Mouse (Mus musculus): ENCODE data around the gene Ctsz. TPM values are rescaled to one million over a fixed set of nuclear protein-coding genes. Genes with fewer than 3 reads are reported as not detected.

The Ctsz gene
- polyA plus RNA-seq, 1 experiment = 188 TPM

DNA sequence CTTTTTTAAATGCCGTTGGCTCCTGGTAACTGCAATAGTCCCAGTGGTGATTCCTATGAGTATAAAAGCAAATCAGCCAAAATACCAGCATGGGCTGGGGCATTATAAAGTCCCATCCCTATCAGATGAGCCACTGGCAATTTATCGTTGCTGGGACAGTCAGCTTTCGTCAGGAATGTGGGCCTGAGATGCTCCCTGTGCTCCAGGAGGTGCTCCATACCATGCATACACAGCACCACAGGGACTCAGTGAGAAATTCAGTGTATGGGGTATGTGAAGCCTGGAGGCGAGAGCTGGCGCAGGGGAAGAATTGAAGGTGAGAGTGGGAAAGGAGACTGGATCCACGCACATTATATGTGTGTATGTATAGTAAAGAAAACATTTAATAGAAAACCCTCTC lies 41.0 kb downstream of the Ctsz start:
- no peaks in the 10 kb centered on the region for H3K36me3 ChIP-seq (ENCODE audit: control insufficient read depth, insufficient read depth)
- TF ChIP-seq FOSL1 (IDR thresholded peaks at IDR 0.05; ENCODE audit: insufficient read depth, low read length, poor library complexity, severe bottlenecking) = no peak
- TF ChIP-seq CEBPB (IDR thresholded peaks at IDR 0.05; ENCODE audit: low read depth) = no peak
- no peak for TF ChIP-seq USF1 (IDR thresholded peaks at IDR 0.05; ENCODE audit: low read depth)
- TF ChIP-seq MYOG (IDR thresholded peaks at IDR 0.05; ENCODE audit: control insufficient read depth, extremely low read depth, insufficient read length) = no peak
- TF ChIP-seq CTCF (IDR thresholded peaks at IDR 0.05; ENCODE audit: control insufficient read depth, insufficient read depth, insufficient read length) = no peak
- TF ChIP-seq MYOD1 (IDR thresholded peaks at IDR 0.05; ENCODE audit: control insufficient read depth, insufficient read length, low read depth) = no peak
- no peak for TF ChIP-seq MAX (IDR thresholded peaks at IDR 0.05)
- H3K79me3 ChIP-seq (ENCODE audit: low read depth) = no peaks in the 10 kb centered on the region
- no peak overlapping the region for H3K4me3 ChIP-seq (ENCODE audit: insufficient read depth, poor library complexity, severe bottlenecking)
- no peaks in the 10 kb centered on the region for H3K79me2 ChIP-seq (ENCODE audit: control insufficient read depth, insufficient read depth)
- H3ac ChIP-seq (ENCODE audit: control insufficient read depth, insufficient read length, low read depth) = no peak overlapping the region
- no peaks in the 10 kb centered on the region for H3K27me3 ChIP-seq (ENCODE audit: control insufficient read depth, insufficient read depth, insufficient read length)

DNA sequence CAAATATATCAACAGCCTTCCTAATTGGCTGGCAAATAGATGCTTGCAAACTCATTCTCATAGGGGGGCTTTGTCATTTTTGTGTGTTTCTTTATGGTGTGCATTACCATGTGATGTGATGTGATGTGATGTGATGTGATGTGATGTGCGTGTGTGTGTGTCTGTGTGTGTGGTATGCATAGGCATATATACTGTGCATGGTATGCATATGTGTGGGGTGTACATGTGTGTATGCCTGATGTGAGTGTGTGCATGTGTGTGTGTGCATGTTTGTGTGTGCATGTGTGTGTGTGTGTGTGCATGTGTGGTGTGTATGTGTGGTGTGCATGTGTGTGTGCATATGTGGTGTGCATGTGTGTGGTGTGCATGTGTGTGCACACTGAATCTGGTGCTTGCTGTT lies 41.8 kb downstream of the Ctsz start:
- no peak for TF ChIP-seq CEBPB (IDR thresholded peaks at IDR 0.05; ENCODE audit: low read depth)
- TF ChIP-seq MYOG (IDR thresholded peaks at IDR 0.05; ENCODE audit: control insufficient read depth, extremely low read depth, insufficient read length) = no peak
- no peaks in the 10 kb centered on the region for H3K79me3 ChIP-seq (ENCODE audit: low read depth)
- H3K79me2 ChIP-seq (ENCODE audit: control insufficient read depth, insufficient read depth) = no peaks in the 10 kb centered on the region
- H3ac ChIP-seq (ENCODE audit: control insufficient read depth, insufficient read length, low read depth) = no peak overlapping the region
- no peaks in the 10 kb centered on the region for H3K36me3 ChIP-seq (ENCODE audit: control insufficient read depth, insufficient read depth)
- no peak overlapping the region for H3K4me3 ChIP-seq (ENCODE audit: insufficient read depth, poor library complexity, severe bottlenecking)
- no peaks in the 10 kb centered on the region for H3K27me3 ChIP-seq (ENCODE audit: control insufficient read depth, insufficient read depth, insufficient read length)

DNA sequence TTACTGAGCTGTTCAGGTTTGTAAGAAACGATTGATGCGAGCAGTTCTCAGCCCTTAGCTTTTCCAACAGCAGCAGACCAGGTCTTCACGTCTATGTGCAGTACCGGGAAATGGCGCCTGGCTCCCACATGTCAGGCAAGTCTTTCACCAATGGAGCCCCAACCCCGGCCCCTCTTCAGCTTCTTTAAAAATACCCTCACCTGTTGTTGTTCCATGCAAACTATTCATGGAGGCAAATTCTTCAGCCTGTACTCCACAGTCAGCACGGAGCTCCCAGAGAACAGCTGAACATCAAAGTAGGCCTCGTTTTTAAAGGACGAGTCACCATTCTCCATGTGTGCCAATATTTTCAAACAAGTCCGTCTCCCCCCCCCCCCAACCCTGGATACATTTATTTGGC lies 42.2 kb downstream of the Ctsz start:
- H3K4me3 ChIP-seq (ENCODE audit: insufficient read depth, poor library complexity, severe bottlenecking) = no peak overlapping the region
- no peaks in the 10 kb centered on the region for H3K27me3 ChIP-seq (ENCODE audit: control insufficient read depth, insufficient read depth, insufficient read length)
- no peak for TF ChIP-seq CTCF (IDR thresholded peaks at IDR 0.05; ENCODE audit: control insufficient read depth, insufficient read depth, insufficient read length)
- no peak for TF ChIP-seq MAX (IDR thresholded peaks at IDR 0.05)
- TF ChIP-seq CEBPB (IDR thresholded peaks at IDR 0.05; ENCODE audit: low read depth) = no peak
- TF ChIP-seq FOSL1 (IDR thresholded peaks at IDR 0.05; ENCODE audit: insufficient read depth, low read length, poor library complexity, severe bottlenecking) = no peak
- no peak for TF ChIP-seq MYOD1 (IDR thresholded peaks at IDR 0.05; ENCODE audit: control insufficient read depth, insufficient read length, low read depth)
- no peak for TF ChIP-seq USF1 (IDR thresholded peaks at IDR 0.05; ENCODE audit: low read depth)
- TF ChIP-seq MYOG (IDR thresholded peaks at IDR 0.05; ENCODE audit: control insufficient read depth, extremely low read depth, insufficient read length) = no peak
- H3K79me3 ChIP-seq (ENCODE audit: low read depth) = no peaks in the 10 kb centered on the region
- H3ac ChIP-seq (ENCODE audit: control insufficient read depth, insufficient read length, low read depth) = no peak overlapping the region
- H3K79me2 ChIP-seq (ENCODE audit: control insufficient read depth, insufficient read depth) = no peaks in the 10 kb centered on the region
- H3K36me3 ChIP-seq (ENCODE audit: control insufficient read depth, insufficient read depth) = no peaks in the 10 kb centered on the region

DNA sequence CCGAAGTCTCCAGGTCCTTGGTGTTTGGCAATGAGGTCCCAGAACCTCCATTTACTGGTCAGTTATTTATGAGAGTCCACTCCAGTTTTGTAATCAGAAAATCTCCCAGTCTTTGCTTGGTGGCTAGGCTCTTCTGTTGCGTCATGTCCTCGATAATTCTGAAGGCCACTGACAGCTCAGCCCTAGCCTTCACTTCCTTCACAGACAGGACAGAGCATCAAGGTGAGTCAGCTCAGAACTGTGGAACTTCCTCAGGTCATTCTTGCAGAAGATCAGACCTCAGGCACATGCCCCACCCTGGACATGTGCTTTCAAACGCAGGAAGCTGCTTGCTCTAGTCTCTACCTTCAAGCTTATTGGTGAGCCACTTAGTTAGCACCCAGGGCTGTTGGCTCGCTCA lies 45.5 kb downstream of the Ctsz start:
- Histone ChIP-seq H3K4me3 (ENCODE audit: insufficient read depth, poor library complexity, severe bottlenecking) (no peak overlapping the region), H3K27me3 (ENCODE audit: control insufficient read depth, insufficient read depth, insufficient read length) (no peaks in the 10 kb centered on the region), H3K36me3 (ENCODE audit: control insufficient read depth, insufficient read depth) (no peaks in the 10 kb centered on the region), H3K79me3 (ENCODE audit: low read depth) (no peaks in the 10 kb centered on the region), H3ac (ENCODE audit: control insufficient read depth, insufficient read length, low read depth) (no peak overlapping the region), H3K79me2 (ENCODE audit: control insufficient read depth, insufficient read depth) (no peaks in the 10 kb centered on the region)
- no peak for TF ChIP-seq MYOD1 (IDR thresholded peaks at IDR 0.05; ENCODE audit: control insufficient read depth, insufficient read length, low read depth)
- TF ChIP-seq MAX (IDR thresholded peaks at IDR 0.05) = no peak

DNA sequence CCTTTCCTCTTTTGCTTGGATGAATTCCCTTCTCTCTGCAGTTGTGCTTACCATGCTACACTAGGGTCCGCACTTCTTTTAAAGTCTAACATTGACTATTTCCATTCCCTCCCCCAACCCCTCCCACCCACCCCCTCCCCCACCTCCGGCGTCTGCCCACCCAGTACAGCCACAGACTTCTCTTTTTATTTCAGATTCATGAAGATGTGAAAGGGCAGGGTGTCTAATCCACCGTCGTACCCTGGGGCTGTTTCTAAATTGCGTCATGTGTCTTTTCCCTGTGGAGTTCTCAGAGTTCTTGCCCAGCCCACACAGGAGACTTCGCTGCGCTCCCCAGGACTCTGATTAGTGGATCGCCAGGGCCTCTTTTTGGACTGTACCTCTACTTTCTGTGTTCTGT lies 46.3 kb downstream of the Ctsz start:
- H3ac ChIP-seq (ENCODE audit: control insufficient read depth, insufficient read length, low read depth) = no peak overlapping the region
- no peaks in the 10 kb centered on the region for H3K27me3 ChIP-seq (ENCODE audit: control insufficient read depth, insufficient read depth, insufficient read length)
- no peaks in the 10 kb centered on the region for H3K79me3 ChIP-seq (ENCODE audit: low read depth)
- no peaks in the 10 kb centered on the region for H3K79me2 ChIP-seq (ENCODE audit: control insufficient read depth, insufficient read depth)
- H3K36me3 ChIP-seq (ENCODE audit: control insufficient read depth, insufficient read depth) = no peaks in the 10 kb centered on the region
- TF ChIP-seq MYOD1 (IDR thresholded peaks at IDR 0.05; ENCODE audit: control insufficient read depth, insufficient read length, low read depth) (no peak), USF1 (IDR thresholded peaks at IDR 0.05; ENCODE audit: low read depth) (no peak), MAX (IDR thresholded peaks at IDR 0.05) (no peak), CTCF (IDR thresholded peaks at IDR 0.05; ENCODE audit: control insufficient read depth, insufficient read depth, insufficient read length) (no peak), FOSL1 (IDR thresholded peaks at IDR 0.05; ENCODE audit: insufficient read depth, low read length, poor library complexity, severe bottlenecking) (no peak), CEBPB (IDR thresholded peaks at IDR 0.05; ENCODE audit: low read depth) (no peak), MYOG (IDR thresholded peaks at IDR 0.05; ENCODE audit: control insufficient read depth, extremely low read depth, insufficient read length) (no peak)
- H3K4me3 ChIP-seq (ENCODE audit: insufficient read depth, poor library complexity, severe bottlenecking) = no peak overlapping the region

DNA sequence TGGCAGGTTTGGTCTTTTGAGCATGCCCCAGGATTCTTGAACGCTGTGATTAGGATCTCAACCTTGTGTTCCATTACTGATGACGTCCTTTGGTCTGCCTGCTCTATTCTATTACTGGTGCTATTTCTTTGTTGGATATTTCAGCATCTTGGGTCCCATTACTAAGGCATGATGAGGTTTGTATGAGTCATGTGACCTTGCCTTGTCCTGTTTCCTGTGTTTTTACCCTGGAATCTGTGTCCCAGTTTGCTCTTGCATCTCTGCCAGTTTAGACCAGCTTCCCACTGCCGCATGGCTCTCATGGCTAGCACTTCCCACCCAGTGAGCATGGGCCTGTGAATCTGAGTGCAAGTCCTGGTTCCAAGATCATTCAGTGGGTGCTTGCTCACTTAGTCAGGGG lies 46.9 kb downstream of the Ctsz start:
- no peak overlapping the region for H3K4me3 ChIP-seq (ENCODE audit: insufficient read depth, poor library complexity, severe bottlenecking)
- no peaks in the 10 kb centered on the region for H3K36me3 ChIP-seq (ENCODE audit: control insufficient read depth, insufficient read depth)
- no peaks in the 10 kb centered on the region for H3K79me2 ChIP-seq (ENCODE audit: control insufficient read depth, insufficient read depth)
- no peak overlapping the region for H3ac ChIP-seq (ENCODE audit: control insufficient read depth, insufficient read length, low read depth)
- no peaks in the 10 kb centered on the region for H3K79me3 ChIP-seq (ENCODE audit: low read depth)
- H3K27me3 ChIP-seq (ENCODE audit: control insufficient read depth, insufficient read depth, insufficient read length) = no peaks in the 10 kb centered on the region
- TF ChIP-seq MYOD1 (IDR thresholded peaks at IDR 0.05; ENCODE audit: control insufficient read depth, insufficient read length, low read depth) (no peak), MAX (IDR thresholded peaks at IDR 0.05) (no peak), CEBPB (IDR thresholded peaks at IDR 0.05; ENCODE audit: low read depth) (no peak), FOSL1 (IDR thresholded peaks at IDR 0.05; ENCODE audit: insufficient read depth, low read length, poor library complexity, severe bottlenecking) (no peak), USF1 (IDR thresholded peaks at IDR 0.05; ENCODE audit: low read depth) (peak; percentile 44), MYOG (IDR thresholded peaks at IDR 0.05; ENCODE audit: control insufficient read depth, extremely low read depth, insufficient read length) (no peak)

Measured in C2C12 (cell line).